Mouse (Mus musculus): Measurements from ENCODE around the gene Vwc2. TPM values are rescaled to one million over a fixed set of nuclear protein-coding genes. Genes with fewer than 3 reads are reported as not detected.

Vwc2 gene
- polyA plus RNA-seq (2014; fragmentation: Nextera tagmentation; extraction: Ambion mirVana), result 1.0 TPM in 2 replicates

- Histone ChIP-seq H3K4me3 (ENCODE audit: low read depth, low read length) (peak within 1 kb of the TSS; percentile 48), H3K4me2 (replicated peaks; ENCODE audit: low read depth, low read length) (peak within 1 kb of the TSS; percentile 84), H3K9ac (ENCODE audit: low read depth, low read length) (no peak within 1 kb of the TSS), H3K27ac (ENCODE audit: low read depth, low read length) (no peak within 1 kb of the TSS), H3K27me3 (ENCODE audit: control insufficient read depth, insufficient read depth, low read length) (peaks cover 54% of the 10 kb centered on the region), H3K36me3 (ENCODE audit: control insufficient read depth, insufficient read depth, low read length) (no peaks in the 10 kb centered on the region), H3K9me3 (ENCODE audit: control insufficient read depth, low read length) (no peaks in the 10 kb centered on the region), H3K4me1 (replicated peaks; ENCODE audit: control insufficient read depth, insufficient read depth, low read length) (peaks cover 7% of the 10 kb centered on the region; the same call in 1 of the 2 replicates)
- WGBS, result under 1% methylated on average over 24 of the region's 28 CpGs
- ATAC-seq (ENCODE audit: low FRiP score), result peak; percentile 58
- DNase-seq (ENCODE audit: low spot score), result peak; percentile 62
Measured at GRCm38 (mm10) chr11:11113576-11114233, at the start of gene Vwc2. Gene Vwc2 (plus strand): TSS chr11:11114223.

- DNase-seq (ENCODE audit: low spot score) (peak; percentile 34), ATAC-seq (ENCODE audit: low FRiP score) (peak; percentile 92)
- WGBS, result 33% methylated on average over 1 of the region's 1 CpGs
Measured at GRCm38 (mm10) chr11:11088162-11088756, 25.8 kb upstream of the Vwc2 start.

DNA sequence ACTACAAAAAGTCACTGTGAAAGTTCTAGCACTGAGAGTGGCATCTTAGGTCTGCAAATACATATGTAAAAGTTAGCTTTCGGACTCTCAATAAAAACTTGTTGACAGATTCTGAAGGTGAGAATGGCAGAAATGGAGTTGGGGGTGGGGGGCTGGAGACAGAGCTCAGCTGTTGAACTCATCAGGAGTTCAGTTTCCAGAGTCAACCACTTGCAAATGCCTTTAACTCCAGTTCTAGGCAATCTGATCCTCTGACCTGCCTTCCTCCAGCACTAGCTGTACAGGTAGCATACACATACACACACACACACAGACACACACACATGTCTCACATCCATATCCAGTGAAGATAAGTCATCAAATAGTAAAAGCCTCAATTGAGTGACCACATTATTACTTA is 16.4 kb upstream of the Vwc2 start:
- DNase-seq (ENCODE audit: low spot score) (no peak), ATAC-seq (ENCODE audit: low FRiP score) (no peak)
- 87% methylated on average over 1 of the region's 1 CpGs for WGBS
- Histone ChIP-seq H3K27ac (ENCODE audit: low read depth, low read length) (no peak overlapping the region), H3K9me3 (ENCODE audit: control insufficient read depth, low read length) (no peaks in the 10 kb centered on the region), H3K27me3 (ENCODE audit: control insufficient read depth, insufficient read depth, low read length) (no peaks in the 10 kb centered on the region), H3K4me2 (replicated peaks; ENCODE audit: low read depth, low read length) (no peak overlapping the region), H3K9ac (ENCODE audit: low read depth, low read length) (no peak overlapping the region), H3K4me1 (replicated peaks; ENCODE audit: control insufficient read depth, insufficient read depth, low read length) (no peaks in the 10 kb centered on the region), H3K36me3 (ENCODE audit: control insufficient read depth, insufficient read depth, low read length) (no peaks in the 10 kb centered on the region), H3K4me3 (ENCODE audit: low read depth, low read length) (no peak overlapping the region)

More at GRCm38 (mm10) chr11:11088162-11088756, 25.8 kb upstream of the Vwc2 start:
- H3K4me3 ChIP-seq (ENCODE audit: low read depth, low read length), result no peak overlapping the region
- H3K27me3 ChIP-seq (ENCODE audit: control insufficient read depth, insufficient read depth, low read length), result 0 out of 2 replicates have a peak, but pooled peaks cover 2% of the 10 kb centered on the region
- H3K36me3 ChIP-seq (ENCODE audit: control insufficient read depth, insufficient read depth, low read length), result no peaks in the 10 kb centered on the region
- no peak overlapping the region for H3K27ac ChIP-seq (ENCODE audit: low read depth, low read length)
- no peaks in the 10 kb centered on the region for H3K4me1 ChIP-seq (replicated peaks; ENCODE audit: control insufficient read depth, insufficient read depth, low read length)
- H3K9me3 ChIP-seq (ENCODE audit: control insufficient read depth, low read length), result no peaks in the 10 kb centered on the region
- H3K4me2 ChIP-seq (replicated peaks; ENCODE audit: low read depth, low read length), result no peak overlapping the region
- no peak overlapping the region for H3K9ac ChIP-seq (ENCODE audit: low read depth, low read length)

DNA sequence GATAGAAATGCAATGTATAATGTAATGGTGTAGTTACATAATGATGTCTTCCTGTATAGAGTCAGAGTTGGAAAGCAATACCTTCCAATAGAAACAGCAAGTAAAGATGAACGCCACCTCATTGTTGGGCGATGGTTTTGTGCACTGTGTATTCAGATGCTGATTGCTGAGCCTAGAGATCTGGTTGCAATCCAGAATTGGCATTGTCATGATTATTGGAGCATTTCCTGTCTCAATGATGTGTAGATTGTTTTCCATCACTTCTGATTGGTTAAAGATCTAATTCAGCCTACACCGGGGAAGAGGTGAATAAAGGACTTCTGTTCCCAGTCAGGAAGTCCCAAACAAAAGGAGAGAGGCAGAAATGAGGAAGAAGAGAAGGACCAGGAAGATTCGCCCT is 15.7 kb upstream of the Vwc2 start:
- H3K9me3 ChIP-seq (ENCODE audit: control insufficient read depth, low read length), result no peaks in the 10 kb centered on the region
- no peak overlapping the region for H3K4me3 ChIP-seq (ENCODE audit: low read depth, low read length)
- no peaks in the 10 kb centered on the region for H3K4me1 ChIP-seq (replicated peaks; ENCODE audit: control insufficient read depth, insufficient read depth, low read length)
- H3K36me3 ChIP-seq (ENCODE audit: control insufficient read depth, insufficient read depth, low read length), result no peaks in the 10 kb centered on the region
- no peak overlapping the region for H3K9ac ChIP-seq (ENCODE audit: low read depth, low read length)
- ATAC-seq (ENCODE audit: low FRiP score), result no peak
- no peak overlapping the region for H3K4me2 ChIP-seq (replicated peaks; ENCODE audit: low read depth, low read length)
- H3K27ac ChIP-seq (ENCODE audit: low read depth, low read length), result no peak overlapping the region
- 70% methylated on average over 4 of the region's 4 CpGs for WGBS
- no peaks in the 10 kb centered on the region for H3K27me3 ChIP-seq (ENCODE audit: control insufficient read depth, insufficient read depth, low read length)
- DNase-seq (ENCODE audit: low spot score), result no peak

DNA sequence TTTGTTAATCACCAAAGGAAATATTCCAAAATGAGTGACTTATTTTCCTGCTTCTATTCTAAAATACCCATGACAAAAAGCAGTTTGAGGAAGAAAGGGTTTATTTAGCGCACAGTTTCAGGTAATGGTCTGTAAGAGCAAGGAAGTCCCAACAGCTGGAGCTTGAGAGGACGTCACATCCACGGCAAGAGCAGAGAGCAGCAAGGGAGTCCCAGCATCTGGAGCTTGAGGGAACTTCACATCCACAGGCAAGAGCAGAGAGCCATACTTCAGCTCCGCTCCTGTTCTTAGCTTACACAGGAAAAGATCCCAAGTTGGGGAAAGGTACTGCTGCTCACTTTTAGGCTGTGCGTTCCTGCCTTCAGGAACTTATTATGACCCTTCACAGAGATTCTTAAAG is 15.0 kb upstream of the Vwc2 start:
- H3K27me3 ChIP-seq (ENCODE audit: control insufficient read depth, insufficient read depth, low read length), result no peaks in the 10 kb centered on the region
- H3K36me3 ChIP-seq (ENCODE audit: control insufficient read depth, insufficient read depth, low read length), result no peaks in the 10 kb centered on the region
- no peak overlapping the region for H3K27ac ChIP-seq (ENCODE audit: low read depth, low read length)
- no peak for ATAC-seq (ENCODE audit: low FRiP score)
- no peak overlapping the region for H3K4me2 ChIP-seq (replicated peaks; ENCODE audit: low read depth, low read length)
- WGBS, result 91% methylated on average over 5 of the region's 5 CpGs
- no peak overlapping the region for H3K4me3 ChIP-seq (ENCODE audit: low read depth, low read length)
- H3K9me3 ChIP-seq (ENCODE audit: control insufficient read depth, low read length), result no peaks in the 10 kb centered on the region
- no peaks in the 10 kb centered on the region for H3K4me1 ChIP-seq (replicated peaks; ENCODE audit: control insufficient read depth, insufficient read depth, low read length)
- no peak overlapping the region for H3K9ac ChIP-seq (ENCODE audit: low read depth, low read length)
- DNase-seq (ENCODE audit: low spot score), result no peak

- Histone ChIP-seq H3K27ac (ENCODE audit: low read depth, low read length) (no peak overlapping the region), H3K4me3 (ENCODE audit: low read depth, low read length) (no peak overlapping the region), H3K4me2 (replicated peaks; ENCODE audit: low read depth, low read length) (no peak overlapping the region), H3K9me3 (ENCODE audit: control insufficient read depth, low read length) (no peaks in the 10 kb centered on the region), H3K4me1 (replicated peaks; ENCODE audit: control insufficient read depth, insufficient read depth, low read length) (no peaks in the 10 kb centered on the region), H3K36me3 (ENCODE audit: control insufficient read depth, insufficient read depth, low read length) (no peaks in the 10 kb centered on the region), H3K27me3 (ENCODE audit: control insufficient read depth, insufficient read depth, low read length) (no peaks in the 10 kb centered on the region), H3K9ac (ENCODE audit: low read depth, low read length) (no peak overlapping the region)
- DNase-seq (ENCODE audit: low spot score), result no peak
- ATAC-seq (ENCODE audit: low FRiP score), result no peak; the same call in 1 of the 2 replicates
- WGBS, result 65% methylated on average over 1 of the region's 1 CpGs
Measured at GRCm38 (mm10) chr11:11102182-11102581, 11.8 kb upstream of the Vwc2 start.

- WGBS, result 61% methylated on average over 1 of the region's 1 CpGs
- H3K9ac ChIP-seq (ENCODE audit: low read depth, low read length), result no peak overlapping the region
- H3K36me3 ChIP-seq (ENCODE audit: control insufficient read depth, insufficient read depth, low read length), result no peaks in the 10 kb centered on the region
- ATAC-seq (ENCODE audit: low FRiP score) (no peak), DNase-seq (ENCODE audit: low spot score) (no peak)
- H3K27ac ChIP-seq (ENCODE audit: low read depth, low read length), result no peak overlapping the region
- no peak overlapping the region for H3K4me3 ChIP-seq (ENCODE audit: low read depth, low read length)
- H3K9me3 ChIP-seq (ENCODE audit: control insufficient read depth, low read length), result no peaks in the 10 kb centered on the region
- no peaks in the 10 kb centered on the region for H3K27me3 ChIP-seq (ENCODE audit: control insufficient read depth, insufficient read depth, low read length)
- no peaks in the 10 kb centered on the region for H3K4me1 ChIP-seq (replicated peaks; ENCODE audit: control insufficient read depth, insufficient read depth, low read length)
- H3K4me2 ChIP-seq (replicated peaks; ENCODE audit: low read depth, low read length), result no peak overlapping the region
Measured at GRCm38 (mm10) chr11:11102620-11103019, 11.4 kb upstream of the Vwc2 start.

GRCm38 (mm10) chr11:11108922-11109321 is 5.1 kb upstream of the Vwc2 start:
- Histone ChIP-seq H3K4me2 (replicated peaks; ENCODE audit: low read depth, low read length) (no peak overlapping the region), H3K9me3 (ENCODE audit: control insufficient read depth, low read length) (no peaks in the 10 kb centered on the region), H3K9ac (ENCODE audit: low read depth, low read length) (no peak overlapping the region), H3K27me3 (ENCODE audit: control insufficient read depth, insufficient read depth, low read length) (peaks cover 14% of the 10 kb centered on the region), H3K36me3 (ENCODE audit: control insufficient read depth, insufficient read depth, low read length) (no peaks in the 10 kb centered on the region), H3K27ac (ENCODE audit: low read depth, low read length) (no peak overlapping the region), H3K4me3 (ENCODE audit: low read depth, low read length) (no peak overlapping the region), H3K4me1 (replicated peaks; ENCODE audit: control insufficient read depth, insufficient read depth, low read length) (no peaks in the 10 kb centered on the region)
- no peak for ATAC-seq (ENCODE audit: low FRiP score)
- 71% methylated on average over 3 of the region's 3 CpGs for WGBS
- no peak for DNase-seq (ENCODE audit: low spot score)

All from hindbrain, embryonic 11.5 days (tissue).